15 mouse cellular contexts compared by ENCODE assay signal in genomic region chr5:22266489-22267301, GRCm38 (mm10).
A peak's percentile ranks its signal among the peaks of the same experiment; 100 is the strongest.
DNase-seq lines count a peak whose midpoint lies in the region; ATAC-seq and TF ChIP-seq lines count a peak whose summit lies in the region.
"Had no signal": no experiment of that assay in that cellular context is flagged by ENCODE, and none has a peak within 500 bp of the region (broad histone marks: within the 10 kb centered on the region; RNA-seq: fewer than 3 reads in every experiment).

No protein-coding gene starts in this region.

- H3K27ac ChIP-seq in kidney, adult 2 months (ENCODE audit: insufficient read depth, low read depth, low read length): no peak overlapping the region
- H3K27ac ChIP-seq in forebrain, embryonic 15.5 days (replicated peaks): no peak overlapping the region
- H3K27ac ChIP-seq: embryonic facial prominence, embryonic 10.5 days; heart, embryonic 10.5 days; limb, embryonic 15.5 days; lung, embryonic 15.5 days had no signal

- H3K27me3 ChIP-seq in kidney, adult 2 months (replicated peaks; ENCODE audit: control insufficient read depth, insufficient read depth, low read length): no peaks in the 10 kb centered on the region
- no peaks in the 10 kb centered on the region for H3K27me3 ChIP-seq in forebrain, embryonic 15.5 days
- H3K27me3 ChIP-seq: limb, embryonic 15.5 days; lung, embryonic 15.5 days had no signal

- peak; percentile 62 for ATAC-seq in forebrain, embryonic 15.5 days (replicated peaks)
- ATAC-seq: Patski had no signal

- peak; percentile 17 for DNase-seq in kidney, adult 2 months
- DNase-seq in kidney, adult 8-10 months: no peak
- peak; percentile 56 for DNase-seq in Muller cell, postnatal 12 days (ENCODE audit: inconsistent ontology term)
- peak; percentile 58 to 66 for DNase-seq in cerebellum, adult 18-20 months
- no peak for DNase-seq in layer of hippocampus, postnatal 25 days (ENCODE audit: extremely low spot score in 1 of 2, low spot score in 1 of 2)
- DNase-seq in lung, postnatal 36 days: no peak
- DNase-seq: heart, postnatal 4 days; retina, postnatal 1 day; thymus, postnatal 25 days had no signal

- no peak overlapping the region for H3K4me3 ChIP-seq in kidney, adult 2 months (ENCODE audit: insufficient read depth, low read depth, low read length)
- no peak overlapping the region for H3K4me3 ChIP-seq in forebrain, embryonic 15.5 days
- H3K4me3 ChIP-seq: embryonic facial prominence, embryonic 10.5 days; heart, embryonic 10.5 days; limb, embryonic 15.5 days; lung, embryonic 15.5 days had no signal

- H3K9ac ChIP-seq in forebrain, embryonic 15.5 days (replicated peaks): no peak overlapping the region
- H3K9ac ChIP-seq: limb, embryonic 15.5 days; lung, embryonic 15.5 days had no signal

- WGBS in kidney, adult 2 months: 64% methylated on average over 6 of the region's 6 CpGs
- 53% methylated on average over 6 of the region's 6 CpGs for WGBS in forebrain, embryonic 15.5 days

- TF ChIP-seq POLR2A in kidney, adult 2 months (IDR thresholded peaks at IDR 0.05; ENCODE audit: low read depth, low read length): no peak

- H3K4me2 ChIP-seq in forebrain, embryonic 15.5 days (replicated peaks): no peak overlapping the region
- H3K4me2 ChIP-seq: limb, embryonic 15.5 days; lung, embryonic 15.5 days had no signal

- H3K36me3 ChIP-seq in kidney, adult 2 months (ENCODE audit: control insufficient read depth, insufficient read depth, low read length): no peaks in the 10 kb centered on the region
- H3K36me3 ChIP-seq in forebrain, embryonic 15.5 days: no peaks in the 10 kb centered on the region
- H3K36me3 ChIP-seq: embryonic facial prominence, embryonic 10.5 days; heart, embryonic 10.5 days; limb, embryonic 15.5 days; lung, embryonic 15.5 days had no signal

- no peak for TF ChIP-seq CTCF in kidney, adult 2 months (conservative IDR thresholded peaks at IDR 0.05; ENCODE audit: insufficient read depth, insufficient read length, low read depth, low read length)

- H3K9me3 ChIP-seq in forebrain, embryonic 15.5 days: no peaks in the 10 kb centered on the region
- H3K9me3 ChIP-seq: embryonic facial prominence, embryonic 10.5 days; heart, embryonic 10.5 days; limb, embryonic 15.5 days; lung, embryonic 15.5 days had no signal

- H3K4me1 ChIP-seq in kidney, adult 2 months (ENCODE audit: control insufficient read depth, insufficient read depth, low read length): no peaks in the 10 kb centered on the region
- H3K4me1 ChIP-seq in forebrain, embryonic 15.5 days: peaks cover 14% of the 10 kb centered on the region
- H3K4me1 ChIP-seq: embryonic facial prominence, embryonic 10.5 days; heart, embryonic 10.5 days; limb, embryonic 15.5 days; lung, embryonic 15.5 days had no signal

Comparison
In these comparisons a context has a peak if more than half of its experiments do, and no peak if none do; other contexts are left out.
1. DNase-seq: peak in kidney, adult 2 months (single experiment), Muller cell, postnatal 12 days (single experiment) and cerebellum, adult 18-20 months (2 of 2); none in kidney, adult 8-10 months (0 of 2), layer of hippocampus, postnatal 25 days (0 of 2) and lung, postnatal 36 days (single experiment).